Mouse (Mus musculus): ENCODE data around the gene Hhatl. TPM values are rescaled to one million over a fixed set of nuclear protein-coding genes. Genes with fewer than 3 reads are reported as not detected.

The Hhatl gene
- polyA plus RNA-seq, 1 experiment from 2014 or later, result 1.3 TPM

GRCm38 (mm10) chr9:121762761-121763160 lies 29.5 kb downstream of the Hhatl start:
- Histone ChIP-seq H3K27me3 (replicated peaks; ENCODE audit: control insufficient read depth, insufficient read depth, low read length) (no peaks in the 10 kb centered on the region), H3K4me3 (ENCODE audit: low read depth, low read length) (no peak overlapping the region), H3K27ac (ENCODE audit: low read depth, low read length) (no peak overlapping the region), H3K4me2 (replicated peaks; ENCODE audit: low read depth) (no peak overlapping the region), H3K4me1 (replicated peaks; ENCODE audit: control insufficient read depth, insufficient read depth, low read length) (0 out of 2 replicates have a peak, but pooled peaks cover 4% of the 10 kb centered on the region), H3K36me3 (ENCODE audit: control insufficient read depth, insufficient read depth) (peaks cover 19% of the 10 kb centered on the region; the same call in 1 of the 2 replicates), H3K9me3 (ENCODE audit: control insufficient read depth) (no peaks in the 10 kb centered on the region), H3K9ac (ENCODE audit: low read depth, low read length) (no peak overlapping the region)
- no peak for TF ChIP-seq CTCF (IDR thresholded peaks at IDR 0.05; ENCODE audit: low read depth)
- ATAC-seq, result no peak
- WGBS, result 91% methylated on average over 25 of the region's 25 CpGs

- Histone ChIP-seq H3K27me3 (replicated peaks; ENCODE audit: control insufficient read depth, insufficient read depth, low read length) (no peaks in the 10 kb centered on the region), H3K9me3 (ENCODE audit: control insufficient read depth) (no peaks in the 10 kb centered on the region), H3K4me3 (ENCODE audit: low read depth, low read length) (no peak overlapping the region), H3K4me1 (replicated peaks; ENCODE audit: control insufficient read depth, insufficient read depth, low read length) (0 out of 2 replicates have a peak, but pooled peaks cover 4% of the 10 kb centered on the region), H3K9ac (ENCODE audit: low read depth, low read length) (no peak overlapping the region), H3K27ac (ENCODE audit: low read depth, low read length) (no peak overlapping the region), H3K4me2 (replicated peaks; ENCODE audit: low read depth) (no peak overlapping the region), H3K36me3 (ENCODE audit: control insufficient read depth, insufficient read depth) (peaks cover 19% of the 10 kb centered on the region; the same call in 1 of the 2 replicates)
- no peak for TF ChIP-seq CTCF (IDR thresholded peaks at IDR 0.05; ENCODE audit: low read depth)
- 85% methylated on average over 10 of the region's 10 CpGs for WGBS
- ATAC-seq, result no peak
These were observed 30.1 kb downstream of the Hhatl start for GRCm38 (mm10) chr9:121762248-121762647.

DNA sequence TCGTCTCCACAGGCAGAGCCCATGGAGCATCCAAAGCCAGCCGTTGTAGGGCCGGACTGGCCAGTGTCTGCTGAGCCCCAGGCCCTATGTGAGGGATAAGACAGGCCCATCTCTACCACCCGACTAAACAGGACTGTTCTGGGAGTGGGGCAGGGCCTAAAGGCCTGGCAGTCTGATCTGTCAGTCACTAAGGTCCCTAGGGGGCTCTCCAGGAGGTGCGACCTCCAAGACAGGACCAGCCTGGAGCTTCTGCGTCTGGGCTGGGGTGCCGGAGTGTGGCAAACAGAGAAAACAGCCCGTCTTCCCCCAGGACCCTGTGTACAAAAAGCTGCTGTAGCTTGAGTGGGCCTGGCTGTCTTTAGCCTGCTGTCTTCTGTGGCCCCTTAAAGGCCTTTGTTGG lies 30.5 kb downstream of the Hhatl start:
- Histone ChIP-seq H3K27ac (ENCODE audit: low read depth, low read length) (no peak overlapping the region), H3K9me3 (ENCODE audit: control insufficient read depth) (no peaks in the 10 kb centered on the region), H3K9ac (ENCODE audit: low read depth, low read length) (no peak overlapping the region), H3K4me3 (ENCODE audit: low read depth, low read length) (no peak overlapping the region), H3K4me2 (replicated peaks; ENCODE audit: low read depth) (no peak overlapping the region), H3K36me3 (ENCODE audit: control insufficient read depth, insufficient read depth) (peaks cover 19% of the 10 kb centered on the region; the same call in 1 of the 2 replicates), H3K27me3 (replicated peaks; ENCODE audit: control insufficient read depth, insufficient read depth, low read length) (no peaks in the 10 kb centered on the region), H3K4me1 (replicated peaks; ENCODE audit: control insufficient read depth, insufficient read depth, low read length) (0 out of 2 replicates have a peak, but pooled peaks cover 4% of the 10 kb centered on the region)
- 76% methylated on average over 8 of the region's 8 CpGs for WGBS
- no peak for TF ChIP-seq CTCF (IDR thresholded peaks at IDR 0.05; ENCODE audit: low read depth)
- ATAC-seq, result no peak

DNA sequence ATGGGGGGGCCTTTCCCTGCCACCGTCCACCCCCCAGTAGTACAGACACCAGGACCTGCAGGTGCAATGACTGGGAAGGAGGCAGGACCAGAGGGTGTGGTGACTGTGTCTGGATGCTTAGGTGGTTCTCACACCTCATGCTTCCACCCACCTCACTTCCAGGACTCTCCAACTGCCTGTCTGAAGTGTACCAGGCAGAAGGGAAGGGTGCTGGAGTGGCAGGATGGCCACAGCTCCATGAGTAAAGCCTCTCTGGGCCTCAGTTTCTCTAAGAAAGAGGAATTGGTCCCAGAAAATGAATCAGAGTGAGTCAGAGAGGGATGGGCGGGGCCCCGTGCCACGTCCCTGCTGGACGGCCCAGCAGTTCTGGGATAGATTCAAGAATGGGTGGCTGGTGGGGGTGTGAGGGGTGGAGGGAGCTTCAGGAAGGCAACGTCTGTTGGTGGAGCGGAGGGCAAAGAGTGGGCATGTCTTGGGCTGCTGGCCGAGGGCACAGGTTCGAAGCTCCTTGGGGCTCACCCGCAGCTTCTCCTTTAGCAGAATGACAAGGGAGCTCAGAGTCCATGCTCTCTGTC lies 31.1 kb downstream of the Hhatl start:
- Histone ChIP-seq H3K9ac (ENCODE audit: low read depth, low read length) (no peak overlapping the region), H3K36me3 (ENCODE audit: control insufficient read depth, insufficient read depth) (peaks cover 21% of the 10 kb centered on the region), H3K4me1 (replicated peaks; ENCODE audit: control insufficient read depth, insufficient read depth, low read length) (0 out of 2 replicates have a peak, but pooled peaks cover 4% of the 10 kb centered on the region), H3K27ac (ENCODE audit: low read depth, low read length) (no peak overlapping the region), H3K4me3 (ENCODE audit: low read depth, low read length) (peak overlapping the region; percentile 80; the same call in 1 of the 2 replicates), H3K4me2 (replicated peaks; ENCODE audit: low read depth) (peak overlapping the region; percentile 100), H3K27me3 (replicated peaks; ENCODE audit: control insufficient read depth, insufficient read depth, low read length) (no peaks in the 10 kb centered on the region), H3K9me3 (ENCODE audit: control insufficient read depth) (no peaks in the 10 kb centered on the region)
- WGBS, result 52% methylated on average over 10 of the region's 10 CpGs
- ATAC-seq, result no peak
- TF ChIP-seq CTCF (IDR thresholded peaks at IDR 0.05; ENCODE audit: low read depth), result no peak

DNA sequence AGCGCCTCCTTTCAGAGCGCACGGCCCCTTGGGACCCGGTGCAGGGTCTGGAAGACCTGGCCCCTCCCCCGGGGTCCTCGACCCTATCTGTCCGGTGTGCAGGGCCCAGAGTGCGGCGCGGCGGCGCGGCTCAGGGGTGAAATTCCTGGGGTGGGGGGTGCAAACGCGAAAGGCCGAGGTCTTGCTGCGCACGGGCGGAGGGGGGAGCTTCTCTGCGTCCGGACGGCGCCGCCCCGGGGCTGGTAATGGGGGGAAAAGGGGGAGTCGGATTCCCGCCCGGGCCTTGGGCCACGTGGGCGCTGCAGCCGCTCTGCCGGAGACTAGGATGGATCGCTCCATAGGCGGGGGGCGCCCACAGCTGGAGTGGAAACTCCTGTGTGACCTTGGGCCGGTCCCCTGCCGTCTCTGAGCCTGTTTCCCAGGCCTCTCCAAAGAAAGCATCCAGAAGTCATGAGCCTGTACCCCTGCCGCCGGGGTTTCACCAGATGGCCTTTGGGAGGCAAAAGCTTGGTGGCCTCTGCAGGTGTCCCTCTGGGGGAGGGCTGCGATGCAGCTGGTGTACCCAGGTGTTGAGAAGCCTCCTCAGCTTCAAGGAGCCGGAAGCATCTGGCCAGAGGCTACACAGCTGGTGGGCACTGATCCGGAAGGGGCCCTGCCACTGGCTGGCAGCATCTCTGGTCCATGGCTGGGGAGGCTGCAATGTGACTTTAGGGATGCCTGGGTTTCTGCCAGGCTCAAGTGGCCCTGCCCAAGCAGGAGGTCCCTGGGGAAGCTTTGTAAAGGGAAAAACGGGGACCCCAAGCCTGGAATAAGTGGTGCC lies 31.8 kb downstream of the Hhatl start:
- 2% methylated on average over 43 of the region's 43 CpGs for whole genome bisulfite sequencing

More for the DNA sequence above, 31.8 kb downstream of the Hhatl start:
- Histone ChIP-seq H3K36me3 (ENCODE audit: control insufficient read depth, insufficient read depth) (peaks cover 28% of the 10 kb centered on the region), H3K27ac (ENCODE audit: low read depth, low read length) (peak overlapping the region; percentile 68), H3K27me3 (replicated peaks; ENCODE audit: control insufficient read depth, insufficient read depth, low read length) (no peaks in the 10 kb centered on the region), H3K4me3 (ENCODE audit: low read depth, low read length) (peak overlapping the region; percentile 80), H3K4me2 (replicated peaks; ENCODE audit: low read depth) (peak overlapping the region; percentile 100), H3K9me3 (ENCODE audit: control insufficient read depth) (no peaks in the 10 kb centered on the region), H3K9ac (ENCODE audit: low read depth, low read length) (peak overlapping the region; percentile 81), H3K4me1 (replicated peaks; ENCODE audit: control insufficient read depth, insufficient read depth, low read length) (0 out of 2 replicates have a peak, but pooled peaks cover 4% of the 10 kb centered on the region)
- TF ChIP-seq CTCF (IDR thresholded peaks at IDR 0.05; ENCODE audit: low read depth), result peak; percentile 28; the same call in 1 of the 2 replicates
- peak; percentile 49 for ATAC-seq
